Mouse (Mus musculus) myocyte (in vitro differentiated cells): ENCODE measurements around the gene Dvl1. TPM values are rescaled to one million over a fixed set of nuclear protein-coding genes. Genes with fewer than 3 reads are reported as not detected.

Source experiments
- H3K27me3 ChIP-seq: one replicate; pipeline ENCODE4 v1.6.1; 2011; ENCODE audit not compliant: control insufficient read depth, insufficient read depth, insufficient read length
- H3K36me3 ChIP-seq: one replicate; pipeline ENCODE4 v1.6.1; 2011; ENCODE audit not compliant: control insufficient read depth, insufficient read depth
- H3K4me2 ChIP-seq: one replicate; pipeline ENCODE4 v1.6.1; 2011; ENCODE audit warnings: low read depth, control low read depth
- H3K4me3 ChIP-seq: one replicate; pipeline ENCODE4 v1.5.1; 2011; ENCODE audit warnings: mild to moderate bottlenecking, control low read depth, moderate library complexity
- H3K79me2 ChIP-seq: one replicate; pipeline ENCODE4 v1.6.1; 2011; ENCODE audit not compliant: control insufficient read depth, insufficient read depth
- H3ac ChIP-seq: one replicate; pipeline ENCODE4 v1.6.1; 2011; ENCODE audit not compliant: control insufficient read depth, insufficient read length
- CEBPB ChIP-seq: IDR thresholded peaks from 2 replicates; pipeline ENCODE4 v1.6.1; 2011; ENCODE audit warnings: mild to moderate bottlenecking, moderate library complexity; ENCODE audit not compliant: poor library complexity, insufficient read depth, severe bottlenecking
- E2F4 ChIP-seq: IDR thresholded peaks from one replicate; pipeline ENCODE4 v1.6.1; 2011; ENCODE audit warnings: mild to moderate bottlenecking, control low read depth, moderate library complexity; ENCODE audit not compliant: insufficient read depth
- MAX ChIP-seq: IDR thresholded peaks from one replicate; pipeline ENCODE4 v1.6.1; 2011; ENCODE audit warnings: low read depth, mild to moderate bottlenecking, control low read depth
- MYOD1 ChIP-seq, 3 experiments: IDR thresholded peaks; one replicate each; pipeline ENCODE4 v1.6.1; 2011; ENCODE audit warnings: control low read depth in 2 of 3, low read depth in 2 of 3, mild to moderate bottlenecking in 2 of 3, moderate library complexity in 1 of 3; ENCODE audit not compliant: insufficient read length in 2 of 3, control insufficient read depth in 1 of 3
- MYOG ChIP-seq, 3 experiments: IDR thresholded peaks; one replicate each; pipeline ENCODE4 v1.6.1; 2011; ENCODE audit warnings: control low read depth in 2 of 3, low read depth in 2 of 3, mild to moderate bottlenecking in 2 of 3; ENCODE audit not compliant: insufficient read length in 2 of 3, control insufficient read depth in 1 of 3, insufficient read depth in 1 of 3
- POLR2A ChIP-seq: IDR thresholded peaks from one replicate; pipeline ENCODE4 v1.6.1; 2011; ENCODE audit warnings: low read depth, mild to moderate bottlenecking, control low read depth, moderate library complexity; ENCODE audit not compliant: insufficient read length
- POLR2AphosphoS2 ChIP-seq: IDR thresholded peaks from one replicate; pipeline ENCODE4 v1.6.1; 2011; ENCODE audit warnings: low read depth, control low read depth; ENCODE audit not compliant: insufficient read length
- REST ChIP-seq: IDR thresholded peaks from one replicate; pipeline ENCODE4 v1.6.1; 2011; ENCODE audit warnings: mild to moderate bottlenecking, control low read depth, moderate library complexity; ENCODE audit not compliant: insufficient read depth, insufficient read length
- SRF ChIP-seq: IDR thresholded peaks from one replicate; pipeline ENCODE4 v1.6.1; 2011; ENCODE audit warnings: low read depth; ENCODE audit not compliant: control insufficient read depth, insufficient read length
- TCF12 ChIP-seq: IDR thresholded peaks from one replicate; pipeline ENCODE4 v1.6.1; 2011; ENCODE audit warnings: mild to moderate bottlenecking, control low read depth; ENCODE audit not compliant: poor library complexity, insufficient read depth, severe bottlenecking
- TCF3 ChIP-seq: IDR thresholded peaks from one replicate; pipeline ENCODE4 v1.6.1; 2011; ENCODE audit warnings: low read depth, control low read depth; ENCODE audit not compliant: insufficient read length
- USF1 ChIP-seq: IDR thresholded peaks from one replicate; pipeline ENCODE4 v1.6.1; 2011; ENCODE audit warnings: low read depth, mild to moderate bottlenecking, control low read depth, moderate library complexity
- polyA plus RNA-seq: library from polyadenylated mRNA; unstranded; fragments of >200 nt; fragmentation: generic; extraction: Trizol; gene quantifications from one replicate; pipeline ENCODE4 v1.2.1, GENCODE M21; 2012; ENCODE audit warnings: missing spikeins

Dvl1 gene
- polyA plus RNA-seq, 1 experiment: 98.4 TPM

DNA sequence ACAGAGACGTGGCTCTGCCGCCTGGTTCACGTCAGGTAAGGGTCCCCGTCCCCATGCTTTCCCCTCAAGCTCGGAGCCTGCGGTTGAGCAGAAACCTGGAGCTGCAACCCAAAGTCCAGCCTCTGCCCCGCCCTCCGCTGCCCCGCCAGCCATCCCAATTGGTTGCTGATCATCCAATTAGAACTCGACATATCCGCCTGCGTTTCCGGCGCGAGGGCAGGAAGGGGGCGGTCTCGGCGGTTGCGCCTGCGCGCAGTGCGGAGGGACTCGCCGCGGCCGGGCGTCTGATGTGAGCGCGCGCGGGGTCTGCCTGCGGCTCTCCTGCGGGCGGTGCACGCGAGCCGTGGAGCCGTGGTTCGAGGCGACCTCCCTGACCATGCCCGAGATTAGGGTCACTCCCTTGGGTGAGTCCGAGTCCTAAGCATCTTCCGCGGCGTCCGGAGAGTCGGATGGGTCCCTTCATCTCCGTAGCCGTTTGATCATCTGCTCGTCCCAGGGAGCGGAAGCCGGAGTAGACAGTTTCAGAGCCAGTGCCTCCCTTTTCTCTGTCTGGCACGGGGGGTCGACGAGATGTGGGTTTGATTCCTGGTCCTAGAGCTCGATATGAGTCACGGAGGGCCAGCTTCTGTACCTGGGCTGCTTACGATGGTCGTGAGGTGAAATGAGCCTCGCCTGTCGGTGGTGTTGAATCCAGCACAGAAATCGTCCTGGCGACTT lies 22.3 kb downstream of the Dvl1 start, which contains the start of the genes Cptp and Ints11:
Gene Cptp, minus strand, starts transcription at position 124 of the 717 bp plus-strand sequence.
Gene Ints11, plus strand, starts transcription at position 230 of the 717 bp plus-strand sequence.
- TF ChIP-seq E2F4: peak; percentile 27
- TF ChIP-seq MYOG (IDR thresholded peaks at IDR 0.05; ENCODE audit: control insufficient read depth in 1 of 3, insufficient read depth in 1 of 3, insufficient read length in 2 of 3, low read depth in 2 of 3): no peak
- TF ChIP-seq POLR2A: peak; percentile 77
- TF ChIP-seq TCF3: no peak
- TF ChIP-seq POLR2AphosphoS2: peak; percentile 72
- TF ChIP-seq USF1: no peak
- H3ac ChIP-seq: peak within 1 kb of the TSS; percentile 75
- peaks cover 6% of the 10 kb centered on the region for H3K36me3 ChIP-seq
- H3K4me3 ChIP-seq: peak within 1 kb of the TSS; percentile 94
- no peaks in the 10 kb centered on the region for H3K27me3 ChIP-seq
- H3K4me2 ChIP-seq: peak within 1 kb of the TSS; percentile 95
- H3K79me2 ChIP-seq: peaks cover 22% of the 10 kb centered on the region

DNA sequence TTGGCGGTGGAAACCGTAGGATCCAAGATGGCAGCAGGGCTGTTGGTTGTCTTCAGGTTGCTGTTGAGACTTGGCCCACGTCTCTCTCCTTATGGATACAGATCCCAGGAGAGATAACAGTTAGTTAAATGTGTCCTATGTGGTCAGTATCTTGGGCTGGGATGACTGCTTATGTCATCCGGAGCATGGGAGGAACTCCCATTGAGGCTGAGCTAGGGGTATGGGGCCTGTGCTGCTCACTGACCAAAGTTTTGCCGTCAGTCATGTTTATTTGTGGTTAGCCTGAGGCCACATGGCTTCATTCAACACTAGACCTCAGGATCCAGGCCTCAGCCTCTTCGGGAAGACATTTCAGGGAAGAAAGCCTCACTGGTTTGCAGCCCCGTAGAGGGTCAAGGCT lies 24.2 kb downstream of the Dvl1 start:
- H3K4me3 ChIP-seq: no peak overlapping the region
- H3ac ChIP-seq: no peak overlapping the region
- no peaks in the 10 kb centered on the region for H3K27me3 ChIP-seq
- no peak for TF ChIP-seq POLR2AphosphoS2
- no peak for TF ChIP-seq TCF3
- no peak for TF ChIP-seq E2F4
- H3K79me2 ChIP-seq: peaks cover 22% of the 10 kb centered on the region
- H3K36me3 ChIP-seq: peaks cover 12% of the 10 kb centered on the region
- peak overlapping the region; percentile 4 for H3K4me2 ChIP-seq

DNA sequence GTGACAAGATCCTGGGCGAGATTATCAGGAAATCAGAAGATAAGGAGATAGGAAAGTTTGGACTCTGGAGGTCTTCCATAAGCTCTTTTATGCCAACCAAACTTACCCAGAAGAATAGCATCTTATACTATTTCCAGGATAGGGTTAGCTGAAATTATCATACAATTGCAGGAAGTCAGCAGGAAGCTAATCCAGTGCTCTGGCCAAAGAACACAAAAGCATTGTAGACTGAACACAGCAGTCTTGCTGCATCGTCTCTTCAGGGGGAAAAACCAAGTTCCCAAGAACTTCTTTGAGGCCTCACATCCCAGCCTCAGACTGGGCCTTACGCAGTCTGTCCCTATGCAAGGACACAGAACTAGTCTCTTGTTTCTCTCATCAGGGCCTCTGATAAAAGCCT lies 36.4 kb downstream of the Dvl1 start:
- no peaks in the 10 kb centered on the region for H3K27me3 ChIP-seq
- peaks cover 3% of the 10 kb centered on the region for H3K79me2 ChIP-seq
- no peak overlapping the region for H3ac ChIP-seq
- H3K4me3 ChIP-seq: no peak overlapping the region
- peaks cover 14% of the 10 kb centered on the region for H3K36me3 ChIP-seq
- H3K4me2 ChIP-seq: no peak overlapping the region
- TF ChIP-seq USF1: no peak
- no peak for TF ChIP-seq CEBPB
- no peak for TF ChIP-seq TCF12
- TF ChIP-seq MYOD1 (IDR thresholded peaks at IDR 0.05; ENCODE audit: control insufficient read depth in 1 of 3, insufficient read length in 2 of 3, low read depth in 2 of 3): no peak
- no peak for TF ChIP-seq TCF3
- TF ChIP-seq POLR2A: no peak
- no peak for TF ChIP-seq MAX
- TF ChIP-seq SRF: no peak

DNA sequence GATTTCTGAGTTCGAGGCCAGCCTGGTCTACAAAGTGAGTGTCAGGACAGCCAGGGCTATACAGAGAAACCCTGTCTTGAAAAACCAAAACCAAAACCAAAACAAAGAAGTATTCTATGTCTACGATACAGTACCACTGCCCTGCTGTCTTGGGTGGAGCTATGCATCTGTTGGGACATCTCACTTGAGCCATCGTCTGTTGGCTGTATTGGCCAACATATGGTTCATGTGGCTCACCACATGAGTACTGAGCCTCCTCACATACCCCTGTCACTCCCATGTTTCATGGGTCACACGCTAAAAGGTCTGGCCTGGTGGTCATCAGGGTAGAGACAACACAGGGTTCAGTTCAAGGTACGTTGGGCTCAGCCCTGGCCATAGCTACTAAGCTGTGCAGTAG lies 39.1 kb downstream of the Dvl1 start:
- H3K36me3 ChIP-seq: peaks cover 9% of the 10 kb centered on the region
- H3K4me2 ChIP-seq: no peak overlapping the region
- no peak for TF ChIP-seq SRF
- no peak for TF ChIP-seq REST
- TF ChIP-seq USF1: no peak
- no peak for TF ChIP-seq POLR2A
- no peak for TF ChIP-seq CEBPB
- no peak for TF ChIP-seq TCF12
- no peak for TF ChIP-seq MYOD1 (IDR thresholded peaks at IDR 0.05; ENCODE audit: control insufficient read depth in 1 of 3, insufficient read length in 2 of 3, low read depth in 2 of 3)
- no peak for TF ChIP-seq MYOG (IDR thresholded peaks at IDR 0.05; ENCODE audit: control insufficient read depth in 1 of 3, insufficient read depth in 1 of 3, insufficient read length in 2 of 3, low read depth in 2 of 3)
- TF ChIP-seq TCF3: no peak
- no peak for TF ChIP-seq E2F4
- TF ChIP-seq MAX: no peak
- no peak for TF ChIP-seq POLR2AphosphoS2

DNA sequence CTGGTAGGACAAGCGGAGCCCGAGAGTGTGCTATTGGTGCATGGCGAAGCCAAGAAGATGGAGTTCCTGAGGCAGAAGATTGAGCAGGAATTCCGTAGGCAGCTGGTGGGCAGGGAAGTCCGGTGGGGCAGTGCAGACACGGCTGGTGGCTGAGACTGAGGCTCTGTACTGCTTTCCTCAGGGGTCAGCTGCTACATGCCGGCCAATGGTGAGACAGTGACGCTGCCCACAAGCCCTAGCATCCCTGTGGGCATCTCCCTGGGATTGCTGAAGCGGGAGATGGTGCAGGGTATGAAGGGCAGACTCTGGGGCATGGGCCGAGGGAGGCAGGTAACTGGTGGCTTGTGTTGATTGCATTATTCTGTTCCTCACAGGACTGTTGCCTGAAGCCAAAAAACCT lies 40.5 kb downstream of the Dvl1 start:
- Histone ChIP-seq H3ac (no peak overlapping the region), H3K4me2 (no peak overlapping the region), H3K36me3 (peaks cover 9% of the 10 kb centered on the region), H3K27me3 (no peaks in the 10 kb centered on the region), H3K79me2 (peaks cover 2% of the 10 kb centered on the region), H3K4me3 (no peak overlapping the region)
- peak; percentile 38 for TF ChIP-seq POLR2AphosphoS2
- TF ChIP-seq MYOG (IDR thresholded peaks at IDR 0.05; ENCODE audit: control insufficient read depth in 1 of 3, insufficient read depth in 1 of 3, insufficient read length in 2 of 3, low read depth in 2 of 3): no peak
- no peak for TF ChIP-seq TCF12

More for the DNA sequence above, 39.1 kb downstream of the Dvl1 start:
- Histone ChIP-seq H3K27me3 (no peaks in the 10 kb centered on the region), H3K79me2 (peaks cover 3% of the 10 kb centered on the region), H3K4me3 (no peak overlapping the region), H3ac (no peak overlapping the region)
